Mouse (Mus musculus) right cerebral cortex, postnatal 4 days (tissue): ENCODE data around the gene Pbrm1.

Experiments used
- DNase-seq: peaks from one replicate; pipeline ENCODE4 v3.0.0-alpha.2; 2022

The Pbrm1 gene

DNA sequence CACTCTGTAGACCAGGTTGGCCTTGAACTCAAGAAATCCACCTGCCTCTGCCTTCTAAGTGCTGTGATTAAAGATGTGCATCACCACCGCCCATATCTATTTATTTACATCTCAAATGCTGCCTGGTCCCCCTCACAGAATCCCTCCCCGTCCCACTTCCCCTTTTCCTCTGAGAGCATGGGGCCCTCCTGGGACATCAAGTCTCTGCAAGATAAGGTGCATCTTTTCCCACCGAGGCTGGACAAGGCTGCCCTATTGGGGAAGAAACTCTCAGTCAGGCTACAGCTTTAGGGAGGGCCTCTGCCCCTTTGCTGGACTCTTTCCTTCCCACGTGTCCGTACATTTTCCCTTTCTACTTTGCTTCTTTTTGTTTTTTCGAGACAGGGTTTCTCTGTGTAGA is 150.6 kb downstream of the Pbrm1 start:
- no peak for DNase-seq

DNA sequence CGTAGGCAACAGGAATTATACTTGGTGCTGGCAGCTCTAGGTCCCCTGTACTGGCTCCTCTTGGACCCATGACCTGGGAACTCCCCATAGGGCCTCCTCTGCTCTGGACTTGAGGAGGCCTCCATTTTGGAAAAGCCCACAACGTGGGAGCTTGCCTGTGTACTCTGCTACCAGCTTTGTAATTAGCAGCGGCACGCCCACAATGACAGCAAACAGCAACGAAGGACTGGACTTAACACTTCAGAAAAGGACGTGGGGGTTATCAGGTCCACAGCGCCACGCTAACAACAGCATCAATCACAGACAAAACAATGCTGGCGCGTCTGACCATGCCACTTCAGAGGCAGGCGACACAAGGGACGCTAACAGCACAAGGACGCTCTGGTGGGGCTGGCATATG is 152.0 kb downstream of the Pbrm1 start:
- DNase-seq: no peak
